Mouse (Mus musculus) lung, postnatal 25 days (tissue): ENCODE data around the gene Chrm4.
A peak's percentile ranks its signal among the peaks of the same experiment; 100 is the strongest.

Experiments
- DNase-seq: peaks from one replicate; pipeline ENCODE4 v3.0.0; 2022; ENCODE audit warnings: low spot score

The Chrm4 gene

DNA sequence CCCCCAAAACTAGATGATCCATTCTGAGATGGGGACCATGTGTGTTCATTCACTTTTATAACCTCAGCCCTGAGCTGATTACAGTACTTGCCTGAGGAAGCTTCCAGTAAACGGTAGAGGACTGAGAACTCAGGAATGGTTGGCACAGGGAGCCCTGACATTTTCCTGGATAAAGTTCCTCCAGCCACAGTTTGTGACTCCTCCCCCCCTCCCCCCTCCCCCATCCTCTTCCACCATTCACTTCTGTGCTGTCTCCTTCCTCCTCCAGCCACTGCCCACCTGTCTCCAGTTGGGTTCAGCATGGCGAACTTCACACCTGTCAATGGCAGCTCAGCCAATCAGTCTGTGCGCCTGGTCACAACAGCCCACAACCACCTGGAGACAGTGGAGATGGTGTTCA is at the start of gene Chrm4:
Chrm4 (plus strand) TSS at position 301 of the 400 bp plus-strand sequence.
- DNase-seq, result no peak

DNA sequence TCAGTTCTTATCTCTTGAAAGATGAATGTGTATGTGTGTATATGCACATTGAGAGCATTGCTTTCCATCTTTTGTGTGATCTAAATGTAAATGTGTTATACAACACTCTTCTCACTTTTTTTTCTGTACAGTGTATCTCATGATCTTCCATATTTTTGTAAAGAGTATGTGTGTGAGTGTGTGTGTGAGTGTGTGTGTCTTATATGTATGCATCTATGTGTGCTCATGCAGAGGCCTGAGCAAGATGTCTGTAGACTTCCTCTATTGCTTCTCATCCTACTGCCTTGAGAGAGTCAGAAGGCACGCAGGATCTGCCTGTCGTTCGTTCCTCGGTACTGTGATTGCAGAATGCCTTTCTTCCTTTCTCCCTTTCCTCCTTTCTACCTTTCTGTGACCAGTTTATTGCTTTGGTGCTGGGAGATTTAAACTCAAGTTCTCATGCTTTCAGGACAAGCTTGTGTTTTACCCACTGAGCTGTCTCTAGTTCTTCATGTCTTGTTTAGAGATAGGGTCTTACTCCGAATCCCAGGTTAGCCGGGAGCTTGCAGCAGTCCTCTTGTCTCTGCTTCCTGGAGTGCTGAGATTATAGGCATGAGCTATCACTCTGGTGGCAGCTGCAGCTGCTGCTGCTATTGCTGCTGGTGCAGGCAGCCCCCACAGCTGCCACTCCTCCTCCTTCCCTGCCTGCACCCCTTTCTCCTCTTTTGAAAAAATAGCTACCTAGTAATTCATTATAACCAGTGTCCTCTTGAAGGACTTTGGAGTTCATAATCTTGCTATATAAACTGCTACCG is 48.5 kb upstream of the Chrm4 start:
- DNase-seq, result no peak

DNA sequence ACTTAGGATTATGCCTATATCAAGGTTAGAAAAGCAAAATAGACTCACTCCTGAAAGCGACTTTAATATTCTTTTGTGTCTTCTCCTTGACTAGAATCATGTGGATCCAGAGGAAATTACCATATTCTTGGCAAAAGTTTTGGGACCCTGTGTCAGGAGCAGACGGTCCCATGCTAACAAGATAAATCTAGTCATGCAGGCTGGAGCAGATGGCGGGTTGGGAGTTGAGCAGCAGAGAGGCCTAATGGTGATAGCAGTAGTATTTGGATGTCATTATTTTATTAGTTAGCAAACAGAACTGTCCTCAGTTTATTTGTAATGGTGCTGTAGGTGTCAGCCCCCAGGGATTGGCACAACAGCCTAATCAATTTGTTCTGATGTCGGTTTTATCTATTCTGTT is 43.1 kb upstream of the Chrm4 start:
- DNase-seq, result no peak

GRCm38 (mm10) chr2:91884616-91885015 is 42.4 kb upstream of the Chrm4 start:
- no peak for DNase-seq

DNA sequence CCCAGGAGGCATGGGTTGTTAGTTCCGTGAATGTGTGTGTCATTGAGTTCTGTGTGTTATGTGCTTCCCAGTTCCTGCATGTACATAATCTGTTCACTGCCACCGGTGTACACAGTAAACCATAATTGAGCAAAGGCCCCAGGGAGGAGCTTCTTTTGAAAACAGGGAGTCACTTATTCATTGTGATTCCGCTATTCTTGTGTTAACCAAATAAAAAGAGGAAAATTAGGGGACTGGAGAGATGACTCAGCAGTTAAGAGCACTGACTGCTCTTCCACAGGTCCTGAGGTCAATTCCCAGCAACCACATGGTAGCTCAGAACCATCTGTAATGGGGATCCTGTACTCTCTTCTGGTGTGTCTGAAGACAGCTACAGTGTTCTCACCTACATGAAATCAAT is 32.3 kb upstream of the Chrm4 start:
- DNase-seq, result no peak

- DNase-seq, result no peak
Observed at GRCm38 (mm10) chr2:91895401-91895800, 31.6 kb upstream of the Chrm4 start.

DNA sequence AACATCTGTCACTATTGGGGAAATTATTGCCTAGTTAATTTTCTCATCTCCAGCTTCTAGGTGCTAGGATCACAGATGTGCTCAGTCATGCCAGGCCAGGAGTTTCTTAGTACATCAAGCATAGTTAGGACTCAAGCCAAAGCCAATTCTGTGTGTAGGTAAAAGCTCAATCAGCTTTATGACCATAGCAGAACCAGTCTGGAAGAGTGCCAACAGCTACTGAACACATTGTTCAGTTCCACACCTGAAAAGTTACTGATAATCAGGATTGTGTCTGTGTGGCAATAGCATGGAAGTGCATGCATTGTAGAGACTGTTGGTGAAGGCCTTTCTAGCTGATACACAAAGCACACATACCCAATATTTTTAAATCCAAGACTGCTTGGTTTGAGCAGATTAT is 29.1 kb upstream of the Chrm4 start:
- no peak for DNase-seq

DNA sequence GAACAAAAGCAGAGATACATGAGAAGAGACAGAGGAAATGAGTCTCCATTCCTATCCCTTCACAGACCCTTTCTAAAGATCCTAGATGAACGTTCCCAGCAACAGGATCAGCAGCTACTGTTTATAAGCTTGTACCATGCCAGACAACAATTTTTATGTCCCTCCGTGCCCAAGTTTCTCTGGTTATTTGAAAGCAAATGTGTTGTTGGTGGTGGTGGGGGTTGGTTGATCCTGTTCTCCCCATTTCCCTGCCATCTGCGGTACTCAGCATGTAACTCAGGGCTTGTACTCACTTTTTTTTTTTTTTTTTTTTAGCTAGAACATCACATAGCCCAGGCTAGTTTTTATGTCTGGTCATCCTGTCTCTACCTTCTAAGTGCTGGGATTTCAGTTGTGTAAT is 27.9 kb upstream of the Chrm4 start:
- no peak for DNase-seq

GRCm38 (mm10) chr2:91900431-91900830 is 26.6 kb upstream of the Chrm4 start:
- DNase-seq, result no peak

DNA sequence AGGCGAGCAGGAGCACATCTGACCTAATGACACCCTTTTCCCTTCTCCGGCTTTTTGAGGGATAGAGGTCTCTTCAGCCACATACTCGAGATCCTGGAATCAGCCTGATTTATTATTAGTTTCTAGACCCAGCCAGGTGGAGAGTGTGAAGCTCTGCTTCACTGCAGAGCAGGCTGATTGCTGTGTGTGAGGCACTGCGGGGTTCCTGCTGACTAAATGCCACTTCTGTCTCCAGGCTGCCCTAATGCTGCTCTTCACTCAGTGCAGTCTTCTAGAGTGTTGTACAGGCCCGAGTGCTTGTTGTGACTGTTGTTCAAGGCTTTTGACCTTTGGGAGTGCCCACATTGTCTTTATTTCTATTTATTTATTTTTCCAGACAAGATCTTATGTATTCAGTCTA is 24.7 kb upstream of the Chrm4 start:
- no peak for DNase-seq

DNA sequence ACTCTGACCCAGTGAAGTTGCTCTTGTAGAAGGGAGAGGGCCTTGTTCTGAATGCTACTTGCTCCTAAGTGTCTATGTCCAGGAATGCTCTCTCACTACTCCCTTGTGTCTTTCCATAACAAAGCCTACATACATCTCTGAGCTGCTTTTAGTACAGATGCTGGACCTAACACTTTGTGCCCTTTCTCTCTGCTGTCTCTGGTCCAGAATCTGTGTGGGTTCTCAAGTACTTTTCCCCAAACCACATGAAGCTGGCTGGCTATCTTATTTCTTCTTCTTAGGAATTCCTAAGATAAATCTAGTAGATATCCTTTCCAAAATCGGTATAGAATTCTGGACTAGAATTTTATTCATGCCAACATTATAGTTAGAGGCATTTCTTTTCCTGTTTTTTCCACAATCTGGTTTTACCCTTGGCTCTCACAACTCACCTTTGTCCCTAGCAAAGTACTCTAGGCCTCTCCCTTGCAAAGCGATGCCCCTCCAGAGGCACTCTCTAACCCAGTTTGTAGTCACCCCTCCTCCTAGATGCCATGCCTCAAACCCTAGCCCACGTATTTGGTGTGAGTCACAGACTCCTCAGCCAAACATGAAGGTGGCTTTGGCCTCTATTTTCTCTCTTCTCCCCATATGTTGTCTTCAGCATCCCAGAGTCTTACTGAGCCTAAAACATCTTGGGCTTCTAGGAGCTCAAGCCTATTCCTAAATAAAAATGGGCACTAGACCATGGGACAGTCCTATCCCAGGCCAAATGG is 23.7 kb upstream of the Chrm4 start:
- DNase-seq, result no peak

- DNase-seq, result no peak
Observed at GRCm38 (mm10) chr2:91904618-91905307, 22.3 kb upstream of the Chrm4 start.

DNA sequence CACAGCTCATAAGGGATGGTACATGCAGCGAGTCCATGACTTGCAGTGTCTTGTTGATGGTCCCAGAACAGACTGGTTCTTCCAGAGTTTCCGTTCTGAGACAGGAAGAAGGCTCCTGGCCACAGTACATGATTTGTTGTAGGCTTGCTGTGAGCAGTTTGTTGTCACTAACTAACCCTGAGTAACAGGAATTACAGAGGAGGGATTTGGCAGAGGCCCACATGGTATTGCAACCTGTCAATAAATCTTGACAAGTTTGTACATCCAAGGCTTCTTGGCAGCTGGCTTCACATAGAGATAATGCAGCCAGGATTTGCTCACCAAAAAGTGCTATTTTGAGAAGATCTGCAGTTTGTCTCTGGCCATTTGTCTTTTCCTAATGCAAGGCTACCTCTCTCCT is 20.9 kb upstream of the Chrm4 start:
- DNase-seq, result no peak

DNA sequence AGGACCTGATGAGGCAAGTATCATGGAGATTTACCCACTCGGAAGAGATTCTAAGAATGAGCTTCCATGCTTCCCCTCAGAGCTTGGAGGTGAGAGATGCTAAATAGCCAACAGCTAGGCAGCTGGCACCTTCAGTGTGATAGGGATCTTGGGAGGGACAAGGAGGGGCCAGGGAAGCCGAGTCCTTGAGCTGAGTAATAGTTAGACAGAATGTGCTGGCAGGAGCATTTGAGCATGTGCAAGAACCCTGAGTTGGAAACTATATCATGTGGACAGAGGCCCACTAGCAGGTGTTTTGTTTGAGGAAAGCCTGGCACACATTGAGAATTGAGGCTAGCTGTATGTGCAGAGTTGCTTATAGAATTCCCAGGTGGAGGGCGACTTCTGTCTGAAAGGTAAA is 14.4 kb upstream of the Chrm4 start:
- DNase-seq, result no peak

DNA sequence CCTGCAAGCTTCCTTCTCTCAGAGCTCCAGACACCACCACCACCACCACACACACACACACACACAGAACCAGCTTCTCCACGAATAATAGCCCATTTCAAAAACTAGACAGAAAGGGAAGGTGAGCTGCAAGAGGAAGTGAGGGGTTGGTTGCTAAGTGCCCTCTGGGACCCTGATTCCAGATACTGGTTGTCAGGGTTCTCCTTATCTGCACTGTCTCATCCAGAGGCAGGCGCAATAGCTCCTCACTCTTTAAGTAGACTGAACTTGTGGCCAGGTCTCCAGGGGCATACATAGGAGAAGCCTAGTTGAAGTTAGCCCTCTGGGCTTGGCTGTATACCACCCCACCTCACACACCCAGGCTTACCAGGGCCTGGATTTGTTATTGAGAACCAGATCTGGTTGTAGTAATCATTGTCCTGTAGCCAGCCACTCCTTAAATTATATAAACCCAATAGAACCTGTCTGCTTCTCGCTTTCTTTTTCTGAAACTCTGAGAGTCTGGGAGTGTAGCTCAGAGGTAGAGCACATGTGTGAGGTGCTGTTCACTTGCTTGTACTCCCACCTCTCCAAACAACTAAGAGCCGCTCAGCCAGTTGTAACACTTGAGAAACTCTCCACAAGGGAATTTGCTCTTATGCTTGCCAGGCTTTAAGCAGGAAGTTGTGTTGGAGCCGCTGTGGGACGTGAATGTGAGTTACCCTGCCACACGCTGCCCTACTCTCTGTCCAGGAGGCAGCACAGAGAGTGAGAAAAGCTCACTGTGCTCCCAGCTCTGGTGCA is 13.5 kb upstream of the Chrm4 start:
- DNase-seq, result peak; percentile 60

GRCm38 (mm10) chr2:91916346-91916977 is 10.6 kb upstream of the Chrm4 start:
- DNase-seq, result no peak

DNA sequence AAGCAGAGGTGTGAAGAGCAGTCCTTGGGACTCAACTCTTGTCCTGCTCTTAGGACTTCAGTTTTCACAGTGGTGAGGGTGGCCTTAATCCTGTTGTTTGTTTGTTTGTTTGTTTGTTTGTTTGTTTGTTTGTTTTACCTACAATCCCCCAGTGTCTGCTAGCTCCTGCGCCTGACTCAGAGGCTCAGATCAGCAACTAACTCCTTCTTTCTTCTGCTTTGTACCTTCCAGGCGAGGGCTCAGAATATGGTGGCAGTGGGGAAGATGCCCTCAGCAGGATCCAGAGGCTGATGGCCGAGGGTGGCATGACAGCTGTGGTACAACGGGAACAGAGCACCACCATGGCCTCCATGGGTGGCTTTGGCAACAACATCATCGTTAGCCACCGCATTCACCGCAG is 10.0 kb upstream of the Chrm4 start:
- no peak for DNase-seq

- no peak for DNase-seq
Observed at GRCm38 (mm10) chr2:91920130-91920529, 6.9 kb upstream of the Chrm4 start.

- peak; percentile 67 for DNase-seq
Observed at GRCm38 (mm10) chr2:91921181-91921789, 5.8 kb upstream of the Chrm4 start.

DNA sequence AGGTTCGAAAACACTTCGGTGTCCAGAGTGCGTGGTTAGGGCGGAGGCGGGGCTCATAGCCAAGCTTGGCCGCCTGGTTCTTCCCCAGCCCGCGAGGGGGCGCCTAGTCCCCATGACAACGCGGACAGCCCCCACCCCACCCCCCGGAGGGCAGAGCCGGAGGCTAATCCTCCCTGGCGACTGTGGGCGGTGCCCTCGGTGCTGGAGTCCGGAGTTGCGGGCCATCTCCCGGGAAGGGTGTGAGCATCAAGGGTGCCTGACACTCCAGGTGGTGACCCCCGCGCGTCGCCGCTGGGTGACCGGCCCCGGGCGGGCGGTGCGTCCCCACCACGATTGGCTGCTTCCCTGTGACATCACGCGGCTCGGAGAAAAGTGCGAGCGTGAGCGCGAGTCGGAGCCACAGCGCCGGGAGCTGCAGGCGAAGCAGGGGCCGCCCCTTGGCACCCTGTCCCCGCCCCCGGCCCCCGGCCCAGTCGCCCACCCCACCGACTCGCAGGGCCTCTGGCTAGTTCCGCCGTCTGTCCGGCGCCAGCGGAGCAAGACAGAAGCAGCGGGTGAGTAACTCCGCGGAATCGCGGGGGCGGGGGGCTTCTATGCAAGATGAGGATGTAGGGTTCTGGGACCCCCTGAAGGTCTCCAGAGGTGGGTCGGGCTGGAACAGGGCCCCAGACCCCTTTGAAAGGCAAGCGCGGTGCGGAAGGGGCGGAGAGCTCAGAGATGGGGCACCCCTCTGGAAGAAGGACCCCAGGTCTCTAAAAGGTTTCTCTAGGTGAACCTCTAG is 5.1 kb upstream of the Chrm4 start:
- DNase-seq, result no peak
